Mouse (Mus musculus): ENCODE measurements around the gene Rfx6.
A peak's percentile ranks its signal among the peaks of the same experiment; 100 is the strongest.

The Rfx6 gene

GRCm38 (mm10) chr10:51677548-51678250, at the start of gene Rfx6:
Gene Rfx6 (plus strand): TSS chr10:51677756.
- DNase-seq: no peak

DNA sequence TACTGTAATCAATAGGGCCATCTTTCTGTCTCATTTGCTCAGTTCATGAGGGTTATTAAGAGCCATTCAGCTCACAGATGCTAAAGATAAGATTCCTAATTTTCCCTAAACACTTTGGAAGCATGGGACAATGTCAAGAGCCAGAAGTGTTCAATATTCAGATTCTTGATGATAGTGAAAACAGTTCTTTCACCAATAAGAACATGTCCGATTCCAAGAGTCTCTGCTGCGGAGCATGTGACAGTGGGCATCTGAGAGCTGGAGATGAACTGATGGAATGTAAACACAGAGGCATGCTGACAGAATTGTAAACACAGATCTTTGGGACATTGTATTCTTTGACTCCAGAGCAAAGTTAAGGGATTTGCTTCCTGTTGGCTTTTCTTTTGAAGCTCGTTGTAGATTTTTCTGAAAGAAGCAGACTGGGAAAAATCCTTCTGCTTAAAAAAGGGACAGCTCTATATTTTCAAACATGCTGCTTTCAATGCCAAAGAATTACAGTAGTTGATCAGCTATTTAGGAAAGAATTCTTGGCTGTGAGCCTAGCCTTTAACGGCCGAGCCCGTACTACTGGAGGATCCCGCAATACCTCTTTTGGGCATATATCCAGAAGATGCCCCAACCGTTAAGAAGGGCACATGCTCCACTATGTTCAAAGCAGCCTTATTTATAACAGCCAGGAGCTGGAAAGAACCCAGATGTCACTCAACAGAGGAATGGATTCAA, 46.0 kb upstream of the Rfx6 start, which contains the start of gene Gprc6a:
Gprc6a (minus strand) TSS at position 51 of the 726 bp plus-strand sequence.
- no peak for DNase-seq

DNA sequence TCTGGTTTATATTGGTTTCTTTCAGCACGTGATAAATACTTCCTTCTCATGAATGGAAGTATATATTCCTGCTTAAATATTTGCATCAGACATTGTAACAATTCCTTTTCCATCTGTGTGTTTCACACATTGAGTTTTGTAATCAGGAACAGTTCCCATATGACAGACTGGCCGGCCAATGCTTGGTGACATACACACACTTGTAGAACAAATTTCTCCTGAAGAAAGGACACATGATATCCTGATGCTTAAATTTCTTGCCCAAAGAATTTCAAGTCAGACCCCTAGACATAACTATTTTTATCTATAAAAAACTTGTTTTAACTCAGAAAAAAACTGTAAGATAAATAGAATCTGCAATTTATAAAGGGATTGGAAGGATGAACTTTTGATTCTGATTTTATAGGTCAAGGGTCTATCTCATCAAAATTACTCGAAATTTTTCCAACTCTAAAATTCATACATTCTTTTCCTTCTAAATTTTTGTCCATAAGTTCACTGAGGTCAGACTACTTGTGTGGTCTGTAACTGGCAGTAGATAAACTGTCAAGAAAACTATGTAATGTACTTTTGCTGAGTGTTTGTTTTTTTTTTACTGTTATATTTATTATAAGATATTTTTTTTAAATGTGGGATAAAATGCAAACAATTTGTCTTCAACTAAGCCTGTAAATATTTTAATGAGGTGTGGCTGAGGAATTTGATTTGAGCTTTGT, 27.9 kb upstream of the Rfx6 start:
- DNase-seq: no peak

DNA sequence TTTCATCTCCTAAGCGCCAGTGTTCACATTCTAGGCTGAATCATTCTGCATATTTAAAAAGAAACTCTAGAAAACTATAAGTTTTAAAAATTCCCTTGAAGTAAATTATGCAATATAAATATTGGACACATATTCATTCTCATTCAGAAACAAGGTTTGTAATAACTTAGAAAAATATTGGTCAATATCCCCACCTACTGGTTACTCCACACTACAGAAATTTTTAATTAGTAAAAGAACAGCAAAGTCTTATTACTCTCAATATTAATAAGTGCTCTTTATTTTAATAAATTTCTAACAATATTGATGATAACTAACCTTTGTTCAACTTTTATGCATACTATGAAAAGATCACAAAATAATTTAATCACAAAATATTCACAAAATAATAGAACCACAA, 20.2 kb upstream of the Rfx6 start:
- DNase-seq: no peak

GRCm38 (mm10) chr10:51669334-51669733, 8.2 kb upstream of the Rfx6 start:
- peak in 1 of 2 experiments; percentile 7 for DNase-seq

GRCm38 (mm10) chr10:51671583-51671982, 6.0 kb upstream of the Rfx6 start:
- DNase-seq: no peak

DNA sequence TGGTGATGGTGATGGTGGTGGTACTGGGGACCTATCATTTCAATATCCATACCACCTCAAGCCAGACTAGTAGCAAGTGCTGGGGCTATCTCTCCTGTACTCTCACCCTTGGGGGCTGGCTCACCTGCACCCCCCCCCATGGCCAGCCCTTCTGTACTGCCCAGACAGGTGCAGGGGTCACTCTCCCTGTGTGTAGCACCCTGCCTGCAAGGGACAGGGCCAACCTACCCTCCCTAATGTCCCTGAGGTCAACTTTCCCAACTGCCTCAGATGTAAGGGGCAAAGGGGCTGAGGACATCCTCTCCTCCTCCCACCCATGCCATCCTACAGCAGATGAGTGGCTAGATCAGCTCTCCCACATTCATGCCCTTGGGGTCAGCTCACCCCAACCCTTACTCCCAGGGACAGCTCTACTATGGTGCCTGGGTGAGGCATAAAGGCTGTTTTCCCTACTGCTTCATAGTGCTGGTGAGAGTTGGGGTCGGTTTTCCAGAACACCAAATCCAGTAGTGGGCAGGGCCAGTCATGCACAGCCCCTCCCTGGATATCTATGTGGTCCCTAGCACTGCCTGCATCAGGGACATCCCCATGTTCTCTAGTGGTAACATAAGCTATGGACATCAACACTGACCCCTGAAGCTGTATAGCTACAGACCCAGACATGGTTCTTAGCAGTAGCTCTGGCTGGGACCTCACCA, 5.3 kb upstream of the Rfx6 start:
- no peak for DNase-seq

DNA sequence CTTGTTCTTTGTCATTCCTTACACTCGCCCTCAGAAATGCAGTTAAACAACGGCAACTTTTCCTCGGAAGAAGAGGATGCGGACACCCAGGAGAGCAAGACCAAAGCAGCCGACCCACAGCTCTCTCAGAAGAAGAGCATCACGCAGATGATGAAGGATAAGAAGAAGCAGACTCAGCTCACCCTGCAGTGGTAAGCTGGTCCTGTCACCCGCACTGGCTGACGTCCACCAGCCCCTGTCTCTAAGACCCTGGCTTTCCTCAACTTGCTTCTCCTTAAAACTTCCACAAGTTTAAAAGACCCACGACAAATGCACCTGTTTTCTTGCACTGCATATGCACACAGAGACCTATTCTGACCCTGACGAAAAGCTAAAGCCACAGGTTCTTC, 689 bp downstream of the Rfx6 start:
- no peak for DNase-seq

GRCm38 (mm10) chr10:51720904-51721303, 43.3 kb downstream of the Rfx6 start:
- no peak for DNase-seq

GRCm38 (mm10) chr10:51761436-51761835, 83.9 kb downstream of the Rfx6 start:
- no peak for DNase-seq

GRCm38 (mm10) chr10:51763241-51763640, 85.7 kb downstream of the Rfx6 start:
- peak; percentile 15 to 20 for DNase-seq

GRCm38 (mm10) chr10:51768445-51768844, 90.9 kb downstream of the Rfx6 start:
- peak; percentile 5 to 6 for DNase-seq

DNA sequence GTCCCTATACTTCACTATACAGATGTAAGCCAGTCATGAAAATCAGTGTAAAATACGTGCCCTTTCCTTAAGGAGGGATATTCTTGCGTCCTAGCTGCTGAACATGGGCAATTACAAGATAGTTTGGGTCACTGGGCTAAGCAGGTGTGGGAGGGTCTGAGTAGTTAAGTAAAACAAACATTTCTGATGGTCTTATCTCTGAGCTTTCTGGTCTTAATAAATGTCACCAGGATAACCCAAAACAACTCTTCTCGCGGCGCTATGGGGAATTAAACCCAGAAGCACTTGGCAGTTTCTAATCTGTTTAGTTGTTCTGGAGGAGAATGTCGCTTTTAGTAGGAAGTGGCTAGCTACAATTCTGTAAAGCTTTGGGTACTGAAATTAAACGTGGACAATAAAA, 91.7 kb downstream of the Rfx6 start:
- no peak for DNase-seq

DNA sequence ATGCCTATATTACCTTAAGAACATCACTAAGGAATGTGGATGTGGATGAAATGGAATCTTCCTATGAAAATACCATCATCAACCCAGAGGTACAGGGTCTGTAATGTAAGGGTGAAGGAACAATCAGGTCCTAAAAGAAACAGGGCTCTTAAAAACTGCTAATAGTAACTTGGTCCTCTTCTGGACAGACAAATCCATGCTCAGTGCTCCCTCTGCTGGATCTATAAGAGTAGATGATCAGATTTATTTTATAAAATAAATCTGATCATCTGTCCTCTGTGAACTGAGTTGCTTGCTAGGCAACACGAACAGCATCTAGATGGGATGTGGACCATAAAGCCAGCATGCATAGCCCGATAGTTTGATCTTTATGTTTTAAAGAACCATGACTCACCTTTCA, 102.1 kb downstream of the Rfx6 start:
- no peak for DNase-seq

Measured in kidney, adult 8-10 months (tissue).